Mouse (Mus musculus): ENCODE data around the gene Hyal3.

GRCm38 (mm10) chr9:107607036-107607435 lies 26.4 kb downstream of the Hyal3 start:
- TF ChIP-seq CTCF (IDR thresholded peaks at IDR 0.05; ENCODE audit: low read depth) (no peak), EP300 (IDR thresholded peaks at IDR 0.05; ENCODE audit: low read depth) (no peak)

Data from liver, postnatal 0 days (tissue).